Mouse (Mus musculus): Measurements from ENCODE around the gene Gm9046.
"Not testable (repeated sequence)": the region's sequence is repeated elsewhere in the genome, so short reads cannot be mapped to it uniquely, and the experiment has no call there.

GRCm38 (mm10) chr10:118326869-118327268 is 16.2 kb downstream of the Gm9046 start, which contains the start of gene Gm9040:
- TF ChIP-seq GATA1 (IDR thresholded peaks at IDR 0.05; ENCODE audit: borderline replicate concordance, low read length); CTCF (IDR thresholded peaks at IDR 0.05; ENCODE audit: low read depth, low read length); POLR2AphosphoS5 (IDR thresholded peaks at IDR 0.05; ENCODE audit: insufficient replicate concordance, low read depth, low read length): not testable (repeated sequence)

Data from G1E (cell line).